Mouse (Mus musculus) myocyte (in vitro differentiated cells): ENCODE data around the gene Psors1c2.

Experiments
- CEBPB ChIP-seq: IDR thresholded peaks from 2 replicates; pipeline ENCODE4 v1.6.1; 2011; ENCODE audit warnings: mild to moderate bottlenecking, moderate library complexity; ENCODE audit not compliant: poor library complexity, insufficient read depth, severe bottlenecking
- E2F4 ChIP-seq: IDR thresholded peaks from one replicate; pipeline ENCODE4 v1.6.1; 2011; ENCODE audit warnings: mild to moderate bottlenecking, control low read depth, moderate library complexity; ENCODE audit not compliant: insufficient read depth
- MAX ChIP-seq: IDR thresholded peaks from one replicate; pipeline ENCODE4 v1.6.1; 2011; ENCODE audit warnings: low read depth, mild to moderate bottlenecking, control low read depth
- MYOD1 ChIP-seq, 3 experiments: IDR thresholded peaks; one replicate each; pipeline ENCODE4 v1.6.1; 2011; ENCODE audit warnings: control low read depth in 2 of 3, low read depth in 2 of 3, mild to moderate bottlenecking in 2 of 3, moderate library complexity in 1 of 3; ENCODE audit not compliant: insufficient read length in 2 of 3, control insufficient read depth in 1 of 3
- MYOG ChIP-seq, 3 experiments: IDR thresholded peaks; one replicate each; pipeline ENCODE4 v1.6.1; 2011; ENCODE audit warnings: control low read depth in 2 of 3, low read depth in 2 of 3, mild to moderate bottlenecking in 2 of 3; ENCODE audit not compliant: insufficient read length in 2 of 3, control insufficient read depth in 1 of 3, insufficient read depth in 1 of 3
- POLR2A ChIP-seq: IDR thresholded peaks from one replicate; pipeline ENCODE4 v1.6.1; 2011; ENCODE audit warnings: low read depth, mild to moderate bottlenecking, control low read depth, moderate library complexity; ENCODE audit not compliant: insufficient read length
- POLR2AphosphoS2 ChIP-seq: IDR thresholded peaks from one replicate; pipeline ENCODE4 v1.6.1; 2011; ENCODE audit warnings: low read depth, control low read depth; ENCODE audit not compliant: insufficient read length
- REST ChIP-seq: IDR thresholded peaks from one replicate; pipeline ENCODE4 v1.6.1; 2011; ENCODE audit warnings: mild to moderate bottlenecking, control low read depth, moderate library complexity; ENCODE audit not compliant: insufficient read depth, insufficient read length
- TCF12 ChIP-seq: IDR thresholded peaks from one replicate; pipeline ENCODE4 v1.6.1; 2011; ENCODE audit warnings: mild to moderate bottlenecking, control low read depth; ENCODE audit not compliant: poor library complexity, insufficient read depth, severe bottlenecking
- TCF3 ChIP-seq: IDR thresholded peaks from one replicate; pipeline ENCODE4 v1.6.1; 2011; ENCODE audit warnings: low read depth, control low read depth; ENCODE audit not compliant: insufficient read length
- USF1 ChIP-seq: IDR thresholded peaks from one replicate; pipeline ENCODE4 v1.6.1; 2011; ENCODE audit warnings: low read depth, mild to moderate bottlenecking, control low read depth, moderate library complexity

- TF ChIP-seq POLR2AphosphoS2: no peak
- no peak for TF ChIP-seq POLR2A
- no peak for TF ChIP-seq E2F4
- no peak for TF ChIP-seq MAX
- no peak for TF ChIP-seq TCF3
- TF ChIP-seq TCF12: no peak
- TF ChIP-seq MYOD1 (IDR thresholded peaks at IDR 0.05; ENCODE audit: control insufficient read depth in 1 of 3, insufficient read length in 2 of 3, low read depth in 2 of 3): no peak
- TF ChIP-seq MYOG (IDR thresholded peaks at IDR 0.05; ENCODE audit: control insufficient read depth in 1 of 3, insufficient read depth in 1 of 3, insufficient read length in 2 of 3, low read depth in 2 of 3): no peak
- no peak for TF ChIP-seq USF1
- no peak for TF ChIP-seq REST
- no peak for TF ChIP-seq CEBPB
These were observed 17.1 kb downstream of the Psors1c2 start for GRCm38 (mm10) chr17:35550143-35550494.
